Mouse (Mus musculus) CH12.LX (cell line): ENCODE measurements at regions not wholly inside any gene's neighbourhood (a gene's known extent, or its start where the extent isn't known, plus 50 kb on each side); places are given as distances from the start of the nearest gene placed in this dataset.
A peak's percentile ranks its signal among the peaks of the same experiment; 100 is the strongest.

Experiments
- DNase-seq: peaks from one replicate; pipeline ENCODE4 v3.0.0-alpha.2; 2013; ENCODE audit errors: extremely low read depth
- H3K27ac ChIP-seq: 2 replicates; pipeline ENCODE4 v1.5.1; 2012; ENCODE audit warnings: low read depth, mild to moderate bottlenecking, control low read depth, moderate library complexity; ENCODE audit not compliant: insufficient read depth
- H3K27me3 ChIP-seq: replicated peaks from 2 replicates; pipeline ENCODE3; 2012; ENCODE audit warnings: inconsistent platforms
- H3K36me3 ChIP-seq, 2 experiments: replicated peaks in 1 of 2; 2 replicates each; pipeline versions ENCODE3 to v1.6.1; 2012; ENCODE audit warnings: inconsistent platforms in 1 of 2, low read length in 1 of 2, mild to moderate bottlenecking in 1 of 2, mixed read lengths in 1 of 2, moderate library complexity in 1 of 2; ENCODE audit not compliant: control insufficient read depth in 1 of 2, insufficient read depth in 1 of 2
- H3K4me1 ChIP-seq, 2 experiments: 2 replicates each; pipeline ENCODE4 v1.6.1; 2012; ENCODE audit warnings: inconsistent platforms in 1 of 2, moderate library complexity in 1 of 2; ENCODE audit not compliant: insufficient read depth in 2 of 2, control insufficient read depth in 1 of 2
- H3K4me2 ChIP-seq: 2 replicates; pipeline ENCODE4 v1.6.1; 2012; ENCODE audit warnings: low read depth, mild to moderate bottlenecking, control low read depth; ENCODE audit not compliant: poor library complexity, insufficient read depth, severe bottlenecking
- H3K4me3 ChIP-seq, 3 experiments: fragments of 150-350 bp in 1 of 3; sonication (generic) in 1 of 3; replicated peaks in 1 of 3; 2 replicates each; pipeline versions ENCODE3 to v1.5.1; 2011 to 2012; ENCODE audit warnings: low read depth in 2 of 3, low read length in 2 of 3, mild to moderate bottlenecking in 2 of 3, moderate library complexity in 2 of 3, control low read depth in 1 of 3, improper control_type of control experiment in 1 of 3, inconsistent platforms in 1 of 3, mixed read lengths in 1 of 3; ENCODE audit not compliant: poor library complexity in 1 of 3
- H3K79me2 ChIP-seq: replicated peaks from 2 replicates; pipeline ENCODE4 v1.6.1; 2012; ENCODE audit warnings: mild to moderate bottlenecking, moderate library complexity; ENCODE audit not compliant: control insufficient read depth, poor library complexity, insufficient read depth, severe bottlenecking; ENCODE audit errors: extremely low read depth
- H3K9ac ChIP-seq: 2 replicates; pipeline ENCODE4 v1.6.1; 2012; ENCODE audit warnings: low read depth, mild to moderate bottlenecking, control low read depth, moderate library complexity; ENCODE audit not compliant: insufficient read depth
- H3K9me3 ChIP-seq: replicated peaks from 2 replicates; pipeline ENCODE3; 2012; ENCODE audit warnings: low read length, inconsistent platforms, mixed read lengths
- BHLHE40 ChIP-seq: IDR thresholded peaks from 2 replicates; pipeline ENCODE4 v1.6.1; 2011; ENCODE audit warnings: mild to moderate bottlenecking, low read depth, low read length, improper control_type of control experiment
- CTCF ChIP-seq, 2 experiments: IDR thresholded peaks in 1 of 2; conservative IDR thresholded peaks in 1 of 2; 2 replicates each; pipeline ENCODE4 v1.5.1; 2011 to 2012; ENCODE audit warnings: low read depth in 2 of 2, low read length in 2 of 2, improper control_type of control experiment in 1 of 2, inconsistent platforms in 1 of 2, mild to moderate bottlenecking in 1 of 2, moderate library complexity in 1 of 2
- ELF1 ChIP-seq: IDR thresholded peaks from 2 replicates; pipeline ENCODE4 v1.6.1; 2014; ENCODE audit warnings: low read depth, mild to moderate bottlenecking, inconsistent platforms, low read length, improper control_type of control experiment
- ETS1 ChIP-seq: conservative IDR thresholded peaks from 2 replicates; pipeline ENCODE4 v1.6.1; 2012; ENCODE audit warnings: low read depth, mild to moderate bottlenecking, inconsistent platforms, low read length, improper control_type of control experiment, moderate library complexity
- HCFC1 ChIP-seq: IDR thresholded peaks from 2 replicates; pipeline ENCODE4 v1.6.1; 2012; ENCODE audit warnings: low read depth, mild to moderate bottlenecking, inconsistent platforms, low read length, improper control_type of control experiment
- IRF4 ChIP-seq: IDR thresholded peaks from 2 replicates; pipeline ENCODE4 v1.6.1; 2014; ENCODE audit warnings: low read depth, mild to moderate bottlenecking, inconsistent platforms, low read length, improper control_type of control experiment
- KAT2A ChIP-seq: IDR thresholded peaks from 2 replicates; pipeline ENCODE4 v1.6.1; 2012; ENCODE audit warnings: low read length, improper control_type of control experiment, inconsistent platforms; ENCODE audit not compliant: insufficient replicate concordance
- MAFK ChIP-seq: IDR thresholded peaks from 2 replicates; pipeline ENCODE4 v1.6.1; 2011; ENCODE audit warnings: low read length, improper control_type of control experiment; ENCODE audit not compliant: insufficient replicate concordance
- MAZ ChIP-seq: IDR thresholded peaks from 2 replicates; pipeline ENCODE4 v1.6.1; 2012; ENCODE audit warnings: low read depth, mild to moderate bottlenecking, inconsistent platforms, low read length, improper control_type of control experiment, moderate library complexity
- MXI1 ChIP-seq: IDR thresholded peaks from 2 replicates; pipeline ENCODE4 v1.6.1; 2011; ENCODE audit warnings: mild to moderate bottlenecking, low read depth, low read length, improper control_type of control experiment
- NELFE ChIP-seq: IDR thresholded peaks from 2 replicates; pipeline ENCODE4 v1.6.1; 2011; ENCODE audit warnings: low read depth, low read length, improper control_type of control experiment
- NRF1 ChIP-seq: IDR thresholded peaks from 2 replicates; pipeline ENCODE4 v1.6.1; 2014; ENCODE audit warnings: low read depth, mild to moderate bottlenecking, inconsistent platforms, low read length, improper control_type of control experiment, moderate library complexity
- POLR2AphosphoS2 ChIP-seq: IDR thresholded peaks from 2 replicates; pipeline ENCODE4 v1.6.1; 2011; ENCODE audit warnings: low read depth, low read length, improper control_type of control experiment
- RCOR1 ChIP-seq: conservative IDR thresholded peaks from 2 replicates; pipeline ENCODE4 v1.6.1; 2012; ENCODE audit warnings: low read depth, mild to moderate bottlenecking, inconsistent platforms, low read length, improper control_type of control experiment
- SMC3 ChIP-seq: IDR thresholded peaks from 2 replicates; pipeline ENCODE4 v1.6.1; 2011; ENCODE audit warnings: low read depth, low read length, improper control_type of control experiment
- TBP ChIP-seq: conservative IDR thresholded peaks from 2 replicates; pipeline ENCODE4 v1.6.1; 2011; ENCODE audit warnings: low read depth, low read length, improper control_type of control experiment
- USF2 ChIP-seq: conservative IDR thresholded peaks from 2 replicates; pipeline ENCODE4 v1.6.1; 2011; ENCODE audit warnings: low read depth, low read length, improper control_type of control experiment
- ZC3H11A ChIP-seq: IDR thresholded peaks from 2 replicates; pipeline ENCODE4 v1.6.1; 2012; ENCODE audit warnings: low read depth, mild to moderate bottlenecking, inconsistent platforms, low read length, improper control_type of control experiment
- ZMIZ1 ChIP-seq: IDR thresholded peaks from 2 replicates; pipeline ENCODE4 v1.6.1; 2012; ENCODE audit warnings: low read depth, mild to moderate bottlenecking, inconsistent platforms, low read length, improper control_type of control experiment
- ZNF384 ChIP-seq: IDR thresholded peaks from 2 replicates; pipeline ENCODE4 v1.6.1; 2012; ENCODE audit warnings: low read depth, low read length, improper control_type of control experiment, inconsistent platforms
- dilution Hi-C: fragments of 300-500 bp; cut with MboI; formaldehyde crosslinking; loops from 2 replicates; pipeline ENCODE4 v1.14.3; 2020; ENCODE audit warnings: low sequenced_read_pairs; ENCODE audit not compliant: extremely low pct_unique_long_range_greater_than_20kb, extremely low pct_ligation_motif_present
- in situ Hi-C: fragments of 300-500 bp; cut with MboI; formaldehyde crosslinking; loops from 3 replicates; pipeline ENCODE4 v1.14.3; 2019; ENCODE audit warnings: low sequenced_read_pairs, low pct_ligation_motif_present, low pct_unique_long_range_greater_than_20kb, mixed read lengths

GRCm38 (mm10) chr11:40276737-40277136, 418.3 kb downstream of the Mat2b start:
- Histone ChIP-seq H3K4me2 (no peak overlapping the region), H3K4me3 (no peak overlapping the region), H3K79me2 (no peaks in the 10 kb centered on the region), H3K36me3 (no peaks in the 10 kb centered on the region), H3K9ac (no peak overlapping the region), H3K4me1 (no peaks in the 10 kb centered on the region), H3K27ac (no peak overlapping the region), H3K27me3 (no peaks in the 10 kb centered on the region), H3K9me3 (no peaks in the 10 kb centered on the region)
- no peak for DNase-seq
- dilution Hi-C loops: no loop called here
- no peak for TF ChIP-seq SMC3
- no peak for TF ChIP-seq NELFE
- no peak for TF ChIP-seq USF2
- TF ChIP-seq ETS1: no peak
- TF ChIP-seq KAT2A: no peak
- no peak for TF ChIP-seq HCFC1
- TF ChIP-seq MAFK: no peak
- TF ChIP-seq RCOR1: no peak
- TF ChIP-seq MXI1: no peak
- no peak for TF ChIP-seq ZNF384
- TF ChIP-seq TBP: no peak
- no peak for TF ChIP-seq CTCF (conservative IDR thresholded peaks at IDR 0.05 in 1 of 2, IDR thresholded peaks at IDR 0.05 in 1 of 2; ENCODE audit: low read depth in 2 of 2, low read length in 2 of 2)
- no peak for TF ChIP-seq ZC3H11A
- no peak for TF ChIP-seq BHLHE40
- TF ChIP-seq ZMIZ1: no peak
- TF ChIP-seq IRF4: no peak
- no peak for TF ChIP-seq ELF1
- TF ChIP-seq MAZ: no peak
- in situ Hi-C loops: no loop called here

- no peak overlapping the region for H3K4me3 ChIP-seq
- H3K4me2 ChIP-seq: no peak overlapping the region
- no peaks in the 10 kb centered on the region for H3K9me3 ChIP-seq
- dilution Hi-C loops: no loop called here
- no peaks in the 10 kb centered on the region for H3K36me3 ChIP-seq
- no peak overlapping the region for H3K27ac ChIP-seq
- no peak for DNase-seq
- no peaks in the 10 kb centered on the region for H3K27me3 ChIP-seq
- TF ChIP-seq POLR2AphosphoS2 (no peak), NRF1 (peak; percentile 61)
- H3K4me1 ChIP-seq: peaks cover 0 to 31% of the 10 kb centered on the region in 2 experiments; a peak in 3 of 4 replicates
- no peak overlapping the region for H3K9ac ChIP-seq
- H3K79me2 ChIP-seq: no peaks in the 10 kb centered on the region
- in situ Hi-C loops: no loop called here
Observed at GRCm38 (mm10) chr11:40253123-40253522, 441.9 kb downstream of the Mat2b start.
